Mouse (Mus musculus): ENCODE measurements around the gene Cinp.

GRCm38 (mm10) chr12:110885251-110885650, 3.7 kb downstream of the Cinp start:
- TF ChIP-seq POLR2A (IDR thresholded peaks at IDR 0.05; ENCODE audit: extremely low read depth, insufficient read depth, low read length) = no peak
- TF ChIP-seq CTCF (IDR thresholded peaks at IDR 0.05; ENCODE audit: low read depth, low read length) = no peak

Data from liver, adult 2 months (tissue).